Mouse (Mus musculus): ENCODE measurements at regions not wholly inside any gene's neighbourhood (a gene's known extent, or its start where the extent isn't known, plus 50 kb on each side); places are given as distances from the start of the nearest gene placed in this dataset.

GRCm38 (mm10) chr16:95647854-95648253 lies 54.0 kb upstream of the Ets2 start:
- DNase-seq (ENCODE audit: low spot score), result peak; percentile 78

GRCm38 (mm10) chr16:95642784-95643590 lies 56.6 kb upstream of the Erg start:
- DNase-seq (ENCODE audit: low spot score), result peak; percentile 36

- no peak for DNase-seq (ENCODE audit: low spot score)
Measured at GRCm38 (mm10) chr16:95640670-95641069, 54.3 kb upstream of the Erg start.

- DNase-seq (ENCODE audit: low spot score), result no peak
Measured at GRCm38 (mm10) chr16:95639677-95640076, 53.3 kb upstream of the Erg start.

- DNase-seq (ENCODE audit: low spot score), result no peak
Measured at GRCm38 (mm10) chr16:95637850-95638249, 51.5 kb upstream of the Erg start.

- no peak for DNase-seq (ENCODE audit: low spot score)
Measured at GRCm38 (mm10) chr16:95636615-95637014, 50.2 kb upstream of the Erg start.

Measured in layer of hippocampus, adult 11-12 months (tissue).